Comparison of ENCODE assay signal across 11 mouse cellular contexts in the genomic region with DNA sequence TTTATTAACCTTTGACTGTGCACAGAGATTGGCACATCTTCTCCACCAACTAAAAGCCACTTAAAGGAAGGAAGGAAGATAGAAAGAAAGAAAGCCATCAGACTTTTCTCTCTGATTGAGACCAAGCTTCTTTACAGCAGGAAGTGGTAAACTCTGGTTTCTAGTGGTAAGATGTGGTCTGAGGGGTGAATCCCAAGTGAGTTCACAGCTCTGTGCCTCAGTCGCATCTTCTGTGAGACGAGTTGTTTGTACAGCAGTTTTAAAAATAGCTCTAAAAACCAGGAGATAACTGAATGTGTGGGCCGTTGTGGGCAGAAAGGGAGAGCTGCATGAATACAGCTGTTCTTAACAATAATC.
DNase-seq lines count a peak whose midpoint lies in the region; ATAC-seq lines count a peak whose summit lies in the region.
"Had no signal": no experiment of that assay in that cellular context is flagged by ENCODE, and none has a peak within 500 bp of the region (broad histone marks: within the 10 kb centered on the region; RNA-seq: fewer than 3 reads in every experiment).

No protein-coding gene starts in this region.

- H3K9ac ChIP-seq in midbrain, embryonic 16.5 days (ENCODE audit: low read depth, low read length) = peak overlapping the region; percentile 17; the same call in 1 of the 2 replicates

- H3K9me3 ChIP-seq in heart, embryonic 10.5 days = no peaks in the 10 kb centered on the region
- no peaks in the 10 kb centered on the region for H3K9me3 ChIP-seq in midbrain, embryonic 16.5 days (replicated peaks; ENCODE audit: control insufficient read depth, low read length, poor library complexity, severe bottlenecking)
- H3K9me3 ChIP-seq: embryonic facial prominence, embryonic 10.5 days had no signal

- peaks cover 28% of the 10 kb centered on the region for H3K4me1 ChIP-seq in heart, embryonic 10.5 days
- H3K4me1 ChIP-seq in midbrain, embryonic 16.5 days (ENCODE audit: control insufficient read depth, insufficient read depth, low read length) = peaks cover 8% of the 10 kb centered on the region

- H3K4me3 ChIP-seq in heart, embryonic 10.5 days = no peak overlapping the region
- H3K4me3 ChIP-seq in midbrain, embryonic 16.5 days (ENCODE audit: low read depth, low read length) = no peak overlapping the region
- H3K4me3 ChIP-seq: embryonic facial prominence, embryonic 10.5 days had no signal

- no peak for ATAC-seq in midbrain, embryonic 16.5 days
- ATAC-seq: intestine, embryonic 16.5 days had no signal

- H3K27me3 ChIP-seq in heart, embryonic 10.5 days (ENCODE audit: insufficient read depth, poor library complexity, severe bottlenecking) = no peaks in the 10 kb centered on the region
- no peaks in the 10 kb centered on the region for H3K27me3 ChIP-seq in midbrain, embryonic 16.5 days (ENCODE audit: control insufficient read depth, insufficient read depth, low read depth, low read length)

- peak overlapping the region; percentile 42; the same call in 1 of the 2 replicates for H3K27ac ChIP-seq in heart, embryonic 10.5 days
- H3K27ac ChIP-seq in midbrain, embryonic 16.5 days (ENCODE audit: low read length) = no peak overlapping the region; the same call in 1 of the 2 replicates
- H3K27ac ChIP-seq: embryonic facial prominence, embryonic 10.5 days had no signal

- 23% methylated on average over 3 of the region's 3 CpGs for WGBS in heart, embryonic 10.5 days
- 60% methylated on average over 3 of the region's 3 CpGs for whole genome bisulfite sequencing in midbrain, embryonic 16.5 days

- H3K36me3 ChIP-seq in heart, embryonic 10.5 days = no peaks in the 10 kb centered on the region
- H3K36me3 ChIP-seq in midbrain, embryonic 16.5 days (ENCODE audit: control insufficient read depth, insufficient read depth, low read length) = no peaks in the 10 kb centered on the region
- H3K36me3 ChIP-seq: embryonic facial prominence, embryonic 10.5 days had no signal

- H3K4me2 ChIP-seq in midbrain, embryonic 16.5 days (ENCODE audit: low read length) = no peak overlapping the region

- DNase-seq in heart, embryonic 10.5 days (ENCODE audit: low spot score) = no peak
- no peak for DNase-seq in heart, adult 9 months (ENCODE audit: low spot score in 2 of 2)
- DNase-seq in spleen, postnatal 36 days (ENCODE audit: low spot score in 2 of 2) = peak; percentile 44 to 46
- DNase-seq in spleen, postnatal 4 days (ENCODE audit: low spot score in 2 of 2) = no peak
- peak; percentile 20 for DNase-seq in thymus, postnatal 4 days
- no peak for DNase-seq in retina, embryonic 14.5 days (ENCODE audit: low spot score)
- DNase-seq in kidney, postnatal 4 days = no peak
- DNase-seq: liver had no signal

Comparison
In these comparisons a context has a peak if more than half of its experiments do, and no peak if none do; other contexts are left out.
1. DNase-seq: peak in spleen, postnatal 36 days (2 of 2) and thymus, postnatal 4 days (single experiment); none in heart, embryonic 10.5 days (single experiment), heart, adult 9 months (0 of 2), spleen, postnatal 4 days (0 of 2), retina, embryonic 14.5 days (single experiment) and kidney, postnatal 4 days (0 of 2).